Comparison of ENCODE assay signal across 8 mouse cellular contexts in genomic region chr7:118243453-118244385, GRCm38 (mm10). TPM values are rescaled to one million over a fixed set of nuclear protein-coding genes. Genes with fewer than 3 reads are reported as not detected.
DNase-seq lines count a peak whose midpoint lies in the region; ATAC-seq and TF ChIP-seq lines count a peak whose summit lies in the region.

TSS of gene Smg1 (minus strand) at chr7:118243670.

- peaks cover 45% of the 10 kb centered on the region for H3K4me1 ChIP-seq in E14TG2a.4 (replicated peaks; ENCODE audit: low read depth, low read length)
- H3K4me1 ChIP-seq in forebrain, embryonic 12.5 days, result peaks cover 13% of the 10 kb centered on the region
- H3K4me1 ChIP-seq in heart, postnatal 0 days (ENCODE audit: control insufficient read depth, insufficient read depth), result peaks cover 12% of the 10 kb centered on the region
- peaks cover 14% of the 10 kb centered on the region for H3K4me1 ChIP-seq in liver, embryonic 16.5 days (ENCODE audit: control insufficient read depth, low read depth, low read length)
- H3K4me1 ChIP-seq in neural tube, embryonic 13.5 days (replicated peaks), result peaks cover 27% of the 10 kb centered on the region
- peaks cover 6% of the 10 kb centered on the region for H3K4me1 ChIP-seq in testis, adult 2 months (ENCODE audit: control insufficient read depth, insufficient read depth, low read length)

- TF ChIP-seq EP300 in heart, postnatal 0 days (IDR thresholded peaks at IDR 0.05; ENCODE audit: low read depth), result no peak

- H3K36me3 ChIP-seq in E14TG2a.4 (ENCODE audit: insufficient read depth, low read length), result no peaks in the 10 kb centered on the region
- H3K36me3 ChIP-seq in forebrain, embryonic 12.5 days (replicated peaks), result no peaks in the 10 kb centered on the region
- no peaks in the 10 kb centered on the region for H3K36me3 ChIP-seq in heart, postnatal 0 days (replicated peaks; ENCODE audit: control insufficient read depth, insufficient read depth, low read length)
- H3K36me3 ChIP-seq in liver, embryonic 16.5 days (ENCODE audit: control insufficient read depth, insufficient read depth), result no peaks in the 10 kb centered on the region
- H3K36me3 ChIP-seq in neural tube, embryonic 13.5 days, result no peaks in the 10 kb centered on the region
- no peaks in the 10 kb centered on the region for H3K36me3 ChIP-seq in testis, adult 2 months (ENCODE audit: control insufficient read depth, insufficient read depth, low read length)

- H3K27ac ChIP-seq in forebrain, embryonic 12.5 days, result peak within 1 kb of the TSS; percentile 95
- H3K27ac ChIP-seq in heart, postnatal 0 days (ENCODE audit: low read depth), result peak within 1 kb of the TSS; percentile 99
- peak within 1 kb of the TSS; percentile 99 for H3K27ac ChIP-seq in liver, embryonic 16.5 days (ENCODE audit: low read length)
- peak within 1 kb of the TSS; percentile 95 for H3K27ac ChIP-seq in neural tube, embryonic 13.5 days (replicated peaks)
- H3K27ac ChIP-seq in testis, adult 2 months (ENCODE audit: control insufficient read depth, insufficient read depth, low read depth, low read length), result peak within 1 kb of the TSS; percentile 90

- DNase-seq in c-Kit-positive CD71-positive TER-119-positive erythroid progenitor cells, embryonic 14.5 days (ENCODE audit: low spot score), result peak; percentile 99
- peak; percentile 99 for DNase-seq in heart, postnatal 0 days (ENCODE audit: low spot score)
- peak; percentile 99 for DNase-seq in kidney, postnatal 4 days

- ATAC-seq in forebrain, embryonic 12.5 days (ENCODE audit: low FRiP score), result peak; percentile 96
- ATAC-seq in heart, postnatal 0 days (ENCODE audit: insufficient read depth, low read depth), result peak; percentile 93
- ATAC-seq in liver, embryonic 16.5 days (ENCODE audit: low read depth), result peak; percentile 89
- ATAC-seq in neural tube, embryonic 13.5 days (ENCODE audit: low read depth), result peak; percentile 96

- no peaks in the 10 kb centered on the region for H3K9me3 ChIP-seq in E14TG2a.4 (ENCODE audit: low read length)
- H3K9me3 ChIP-seq in forebrain, embryonic 12.5 days, result no peaks in the 10 kb centered on the region
- H3K9me3 ChIP-seq in heart, postnatal 0 days (replicated peaks; ENCODE audit: control insufficient read depth, low read length), result no peaks in the 10 kb centered on the region
- no peaks in the 10 kb centered on the region for H3K9me3 ChIP-seq in liver, embryonic 16.5 days (replicated peaks; ENCODE audit: control insufficient read depth, low read length)
- H3K9me3 ChIP-seq in neural tube, embryonic 13.5 days, result no peaks in the 10 kb centered on the region

- peak within 1 kb of the TSS; percentile 72 for H3K4me2 ChIP-seq in forebrain, embryonic 12.5 days
- peak within 1 kb of the TSS; percentile 85 for H3K4me2 ChIP-seq in heart, postnatal 0 days (ENCODE audit: low read depth, low read length)
- peak within 1 kb of the TSS; percentile 94 for H3K4me2 ChIP-seq in liver, embryonic 16.5 days (ENCODE audit: low read depth, low read length)
- H3K4me2 ChIP-seq in neural tube, embryonic 13.5 days, result peak within 1 kb of the TSS; percentile 83

- 1% methylated on average over 71 of the region's 79 CpGs for WGBS in forebrain, embryonic 12.5 days
- 2% methylated on average over 61 of the region's 79 CpGs for WGBS in heart, postnatal 0 days
- 1% methylated on average over 76 of the region's 79 CpGs for WGBS in liver, embryonic 16.5 days (ENCODE audit: insufficient replicate concordance)
- 1% methylated on average over 64 of the region's 79 CpGs for WGBS in neural tube, embryonic 13.5 days

- H3K4me3 ChIP-seq in E14TG2a.4 (replicated peaks; ENCODE audit: low read length), result peak within 1 kb of the TSS; percentile 97
- H3K4me3 ChIP-seq in forebrain, embryonic 12.5 days (replicated peaks), result peak within 1 kb of the TSS; percentile 96
- peak within 1 kb of the TSS; percentile 97 for H3K4me3 ChIP-seq in heart, postnatal 0 days (ENCODE audit: low read depth, low read length)
- peak within 1 kb of the TSS; percentile 97 for H3K4me3 ChIP-seq in liver, embryonic 16.5 days (ENCODE audit: low read depth, low read length)
- peak within 1 kb of the TSS; percentile 97 for H3K4me3 ChIP-seq in neural tube, embryonic 13.5 days
- H3K4me3 ChIP-seq in testis, adult 2 months (ENCODE audit: control insufficient read depth, low read depth, low read length), result peak within 1 kb of the TSS; percentile 96

- TF ChIP-seq POLR2A in testis, adult 2 months (IDR thresholded peaks at IDR 0.05; ENCODE audit: control insufficient read depth, low read depth, low read length), result peak; percentile 79

- peak within 1 kb of the TSS; percentile 96 for H3K9ac ChIP-seq in forebrain, embryonic 12.5 days
- H3K9ac ChIP-seq in heart, postnatal 0 days (replicated peaks; ENCODE audit: low read depth, low read length), result peak within 1 kb of the TSS; percentile 92
- peak within 1 kb of the TSS; percentile 98 for H3K9ac ChIP-seq in liver, embryonic 16.5 days (ENCODE audit: low read depth, low read length)
- H3K9ac ChIP-seq in neural tube, embryonic 13.5 days, result peak within 1 kb of the TSS; percentile 97

- H3K27me3 ChIP-seq in E14TG2a.4 (ENCODE audit: insufficient read depth, low read length), result no peaks in the 10 kb centered on the region
- no peaks in the 10 kb centered on the region for H3K27me3 ChIP-seq in forebrain, embryonic 12.5 days
- no peaks in the 10 kb centered on the region for H3K27me3 ChIP-seq in heart, postnatal 0 days (ENCODE audit: control insufficient read depth, insufficient read depth, low read length)
- H3K27me3 ChIP-seq in liver, embryonic 16.5 days (ENCODE audit: control insufficient read depth, insufficient read depth, low read depth, low read length), result no peaks in the 10 kb centered on the region
- no peaks in the 10 kb centered on the region for H3K27me3 ChIP-seq in neural tube, embryonic 13.5 days
- H3K27me3 ChIP-seq in testis, adult 2 months (ENCODE audit: control insufficient read depth, insufficient read depth, low read length), result no peaks in the 10 kb centered on the region

- no peak for TF ChIP-seq CTCF in E14TG2a.4 (conservative IDR thresholded peaks at IDR 0.05; ENCODE audit: low read length)
- no peak for TF ChIP-seq CTCF in heart, postnatal 0 days (IDR thresholded peaks at IDR 0.05; ENCODE audit: low read depth)
- TF ChIP-seq CTCF in testis, adult 2 months (IDR thresholded peaks at IDR 0.05; ENCODE audit: control insufficient read depth, insufficient read depth, insufficient replicate concordance, low read depth, low read length), result no peak

RNA-seq across cellular contexts. Expression of gene Smg1, which starts in this region (rescaled TPM):
- polyA plus RNA-seq in forebrain, embryonic 12.5 days (2016; fragmentation: Nextera tagmentation; extraction: Ambion mirVana), result 23.4 and 24.2 TPM in 2 replicates
- 35.2 and 36.6 TPM in 2 replicates for total RNA-seq in heart, postnatal 0 days (2014; rRNA removed; ENCODE audit: low replicate concordance)
- polyA plus RNA-seq in heart, postnatal 0 days (2015; fragmentation: Nextera tagmentation; extraction: Ambion mirVana), result 8.4 and 8.7 TPM in 2 replicates
- 5.1 and 5.7 TPM in 2 replicates for polyA plus RNA-seq in liver, embryonic 16.5 days (2015; fragmentation: Nextera tagmentation; extraction: Ambion mirVana)
- 16.2 and 17.0 TPM in 2 replicates for polyA plus RNA-seq in neural tube, embryonic 13.5 days (2015; fragmentation: Nextera tagmentation; extraction: Ambion mirVana)
- polyA plus RNA-seq in testis, adult 2 months (2012; rRNA removed), result 36.0 and 43.7 TPM in 2 replicates

Comparison
In these comparisons a context has a peak if more than half of its experiments do, and no peak if none do; other contexts are left out.
1. Peak in every context shown above with its lines: DNase-seq, ATAC-seq, H3K4me3 ChIP-seq and H3K27ac ChIP-seq.